Mouse (Mus musculus): ENCODE results near the gene Abracl. TPM values are rescaled to one million over a fixed set of nuclear protein-coding genes. Genes with fewer than 3 reads are reported as not detected.

Abracl gene
- polyA plus RNA-seq, 1 experiment from 2014 or later = 134 TPM

DNA sequence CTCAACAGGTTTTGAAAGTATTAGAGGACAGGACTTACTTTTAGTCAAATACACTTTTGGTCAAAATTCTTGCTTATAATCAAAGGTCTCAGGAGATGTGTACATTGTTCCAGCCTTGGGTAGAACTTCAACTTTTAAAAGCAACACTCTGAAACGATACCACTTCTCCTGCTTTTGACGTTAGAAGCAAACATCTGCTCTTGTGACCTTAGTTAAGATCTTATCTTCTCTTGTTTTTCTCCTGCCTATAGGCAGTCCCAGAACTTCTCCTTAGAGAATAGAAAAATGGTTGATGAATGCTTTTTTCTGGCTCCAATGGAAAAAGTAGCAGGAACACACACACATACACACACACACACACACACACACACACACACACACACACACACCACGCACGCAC lies 57.0 kb downstream of the Abracl start:
- ATAC-seq (ENCODE audit: low FRiP score, low TSS enrichment) = no peak
- H3K36me3 ChIP-seq (ENCODE audit: control insufficient read depth, insufficient read depth, low read length) = no peaks in the 10 kb centered on the region
- no peaks in the 10 kb centered on the region for H3K9me3 ChIP-seq (ENCODE audit: control insufficient read depth, low read length)

More for the DNA sequence above, 57.0 kb downstream of the Abracl start:
- no peak overlapping the region for H3K4me2 ChIP-seq (replicated peaks; ENCODE audit: low read depth, low read length)
- H3K9ac ChIP-seq (ENCODE audit: low read depth, low read length) = no peak overlapping the region
- 66% methylated on average over 4 of the region's 4 CpGs for WGBS
- H3K4me1 ChIP-seq (ENCODE audit: control insufficient read depth, insufficient read depth, low read length) = no peaks in the 10 kb centered on the region
- H3K27ac ChIP-seq (ENCODE audit: low read depth, low read length) = no peak overlapping the region
- no peak overlapping the region for H3K4me3 ChIP-seq (ENCODE audit: low read length)
- H3K27me3 ChIP-seq (ENCODE audit: control insufficient read depth, insufficient read depth, low read length) = no peaks in the 10 kb centered on the region

Other genes with a start within 250 kb of the Abracl start
- gene Txlnb, start 227.1 kb downstream of the Abracl start, polyA plus RNA-seq (2014; fragmentation: Nextera tagmentation; extraction: Ambion mirVana) = 0.93 and 1.2 TPM in 2 replicates
- gene Heca, start 75.2 kb downstream of the Abracl start, polyA plus RNA-seq (2014; fragmentation: Nextera tagmentation; extraction: Ambion mirVana) = 4.1 and 4.5 TPM in 2 replicates
- gene Reps1, start 32.6 kb upstream of the Abracl start, polyA plus RNA-seq (2014; fragmentation: Nextera tagmentation; extraction: Ambion mirVana) = 20.3 and 23.0 TPM in 2 replicates
- 0.14 and 0.69 TPM in 2 replicates for gene Ect2l, start 187.6 kb upstream of the Abracl start, polyA plus RNA-seq (2014; fragmentation: Nextera tagmentation; extraction: Ambion mirVana)
- gene Ccdc28a, start 211.7 kb upstream of the Abracl start, polyA plus RNA-seq (2014; fragmentation: Nextera tagmentation; extraction: Ambion mirVana) = 13.0 and 16.6 TPM in 2 replicates